Mouse (Mus musculus): ENCODE data around the gene Anxa2. TPM values are rescaled to one million over a fixed set of nuclear protein-coding genes. Genes with fewer than 3 reads are reported as not detected.

Gene Anxa2
- polyA plus RNA-seq, 1 experiment = 457 TPM

- DNase-seq = peak; percentile 6
- H3K4me1 ChIP-seq (ENCODE audit: control insufficient read depth, insufficient read depth, low read length) = 0 out of 2 replicates have a peak, but pooled peaks cover 5% of the 10 kb centered on the region
- 32% methylated on average over 20 of the region's 20 CpGs for WGBS
- TF ChIP-seq POLR2A (IDR thresholded peaks at IDR 0.05; ENCODE audit: borderline replicate concordance, extremely low read depth, low read depth, low read length) (no peak), CTCF (IDR thresholded peaks at IDR 0.05; ENCODE audit: insufficient read depth, low read length) (no peak)
- no peak overlapping the region for H3K4me3 ChIP-seq (replicated peaks; ENCODE audit: extremely low read depth, low read depth, low read length)
These were observed 64.1 kb downstream of the Anxa2 start for GRCm38 (mm10) chr9:69517387-69518035.

Other genes with a start within 250 kb of the Anxa2 start
- 1.8 and 2.9 TPM in 2 replicates for gene Ice2, start 55.7 kb upstream of the Anxa2 start, polyA plus RNA-seq (2012; rRNA removed)